Mouse (Mus musculus): ENCODE data around the gene 4932438A13Rik.

The 4932438A13Rik gene

GRCm38 (mm10) chr3:36918322-36918721, 55.4 kb downstream of the 4932438A13Rik start:
- in situ Hi-C loops (cut with MboI) = no loop called here

DNA sequence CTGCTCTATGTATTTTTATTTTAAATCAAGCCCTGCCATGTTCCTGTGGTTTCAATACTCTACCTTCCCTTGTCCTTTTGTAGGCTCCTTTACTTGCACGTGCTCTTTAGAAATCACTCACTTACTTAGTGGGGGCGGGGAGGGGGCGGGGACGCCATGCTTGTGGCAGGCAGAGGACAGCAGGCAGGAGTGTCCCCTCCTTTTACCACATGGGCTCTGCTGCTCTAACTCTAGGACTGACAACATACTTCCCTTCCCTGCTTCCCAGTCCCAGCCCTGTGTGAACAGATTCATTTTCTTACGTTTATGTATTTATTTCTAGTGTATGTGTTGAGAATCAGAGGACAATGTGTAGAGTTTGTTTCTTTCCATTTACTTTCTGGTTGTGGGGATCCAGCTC, 78.7 kb downstream of the 4932438A13Rik start:
- in situ Hi-C loops (cut with MboI) = no loop called here

GRCm38 (mm10) chr3:36942108-36942507, 79.2 kb downstream of the 4932438A13Rik start:
- in situ Hi-C loops (cut with MboI) = no loop called here

GRCm38 (mm10) chr3:36943706-36944105, 80.8 kb downstream of the 4932438A13Rik start:
- in situ Hi-C loops (cut with MboI) = no loop called here

DNA sequence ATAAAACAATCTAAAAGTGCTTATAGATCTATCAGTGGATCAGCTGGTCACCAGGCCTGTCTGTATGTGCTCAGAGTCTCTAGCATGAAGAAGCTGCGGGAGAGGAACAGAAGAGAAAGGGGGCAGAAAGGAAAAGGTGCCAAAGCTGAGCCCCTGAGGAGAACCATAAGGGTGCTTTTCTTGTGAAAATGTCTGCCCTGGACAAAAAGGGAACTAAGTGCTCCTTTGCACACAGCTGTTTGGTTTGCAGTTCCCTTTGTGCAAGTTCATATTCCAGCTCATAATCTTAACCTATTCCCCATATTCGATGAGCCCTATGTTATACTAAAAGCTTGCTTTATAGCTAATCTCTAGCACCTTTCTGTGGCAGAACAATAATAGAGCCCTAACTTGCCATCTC, 175.1 kb downstream of the 4932438A13Rik start:
- in situ Hi-C loops (cut with MboI) = no loop called here

GRCm38 (mm10) chr3:37039811-37040210, 176.9 kb downstream of the 4932438A13Rik start:
- in situ Hi-C loops (cut with MboI) = no loop called here

DNA sequence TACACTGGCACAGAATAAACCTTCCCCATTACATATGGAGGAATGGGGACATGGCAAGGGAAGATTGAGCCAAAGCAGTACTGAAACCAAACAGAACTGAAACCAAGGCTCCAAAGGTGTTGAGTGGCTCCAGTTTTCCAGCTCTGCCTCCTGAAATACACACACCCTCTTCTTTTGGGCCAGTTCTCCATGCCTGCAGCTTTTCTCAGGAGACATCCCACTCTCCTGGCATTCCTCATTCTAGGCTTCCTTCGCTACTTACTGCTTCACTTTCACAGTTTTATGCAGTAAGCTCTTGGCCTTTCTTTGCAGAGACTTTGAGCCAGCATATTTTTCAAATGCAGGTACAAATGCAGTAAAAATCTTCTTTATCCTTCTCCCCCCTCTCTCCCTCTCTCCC, 188.6 kb downstream of the 4932438A13Rik start:
- in situ Hi-C loops (cut with MboI) = no loop called here

GRCm38 (mm10) chr3:37063406-37063805, 200.5 kb downstream of the 4932438A13Rik start, which contains the start of gene Adad1:
Gene Adad1 (plus strand): TSS chr3:37063527.
- in situ Hi-C loops (cut with MboI) = no loop called here

- in situ Hi-C loops (cut with MboI) = no loop called here
These were observed 210.3 kb downstream of the 4932438A13Rik start for GRCm38 (mm10) chr3:37073211-37073610.

DNA sequence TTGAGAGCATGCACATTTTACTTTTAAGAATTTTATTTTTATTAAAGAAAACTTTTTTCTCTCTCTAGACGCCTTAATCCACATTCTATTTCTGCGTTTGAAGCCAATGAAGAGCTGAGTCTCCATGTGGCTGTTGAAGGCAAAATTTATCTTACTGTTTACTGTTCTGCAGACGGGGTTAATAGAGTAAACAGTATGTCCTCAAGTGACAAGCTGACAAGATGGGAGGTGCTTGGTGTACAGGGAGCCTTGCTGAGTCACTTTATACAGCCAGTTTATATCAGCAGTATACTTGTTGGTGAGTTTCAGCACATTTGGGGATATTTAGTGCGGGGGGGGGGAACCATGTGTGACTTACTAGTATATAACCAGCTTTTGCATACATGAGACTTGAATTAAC, 222.0 kb downstream of the 4932438A13Rik start:
- in situ Hi-C loops (cut with MboI) = no loop called here

GRCm38 (mm10) chr3:37090721-37091120, 227.8 kb downstream of the 4932438A13Rik start:
- in situ Hi-C loops (cut with MboI) = no loop called here

Data from mature B cell (primary cell).